12 mouse cellular contexts compared by ENCODE assay signal in genomic region chr2:134946911-134947310, GRCm38 (mm10).
DNase-seq lines count a peak whose midpoint lies in the region; ATAC-seq and TF ChIP-seq lines count a peak whose summit lies in the region.
"Had no signal": no experiment of that assay in that cellular context is flagged by ENCODE, and none has a peak within 500 bp of the region (broad histone marks: within the 10 kb centered on the region; RNA-seq: fewer than 3 reads in every experiment).

No protein-coding gene starts in this region.

- no peak overlapping the region for H3K27ac ChIP-seq in midbrain, embryonic 11.5 days (ENCODE audit: low read depth, low read length)
- no peak overlapping the region for H3K27ac ChIP-seq in midbrain, postnatal 0 days (ENCODE audit: low read depth, low read length)
- no peak overlapping the region for H3K27ac ChIP-seq in kidney, embryonic 14.5 days (ENCODE audit: low read depth, low read length)
- H3K27ac ChIP-seq in hindbrain, embryonic 11.5 days (ENCODE audit: low read depth, low read length) = no peak overlapping the region
- H3K27ac ChIP-seq: heart, embryonic 15.5 days; liver, embryonic 14.5 days had no signal

- H3K9ac ChIP-seq in midbrain, embryonic 11.5 days (ENCODE audit: low read length) = no peak overlapping the region
- H3K9ac ChIP-seq in midbrain, postnatal 0 days (replicated peaks; ENCODE audit: low read length, poor library complexity, severe bottlenecking) = no peak overlapping the region
- H3K9ac ChIP-seq in kidney, embryonic 14.5 days (ENCODE audit: low read depth, low read length) = no peak overlapping the region
- H3K9ac ChIP-seq in hindbrain, embryonic 11.5 days (ENCODE audit: low read depth, low read length) = no peak overlapping the region
- H3K9ac ChIP-seq: heart, embryonic 15.5 days; liver, embryonic 14.5 days had no signal

- H3K27me3 ChIP-seq in midbrain, embryonic 11.5 days (ENCODE audit: control insufficient read depth, insufficient read depth, low read length) = no peaks in the 10 kb centered on the region
- H3K27me3 ChIP-seq in midbrain, postnatal 0 days (ENCODE audit: insufficient read depth, low read length) = no peaks in the 10 kb centered on the region
- no peaks in the 10 kb centered on the region for H3K27me3 ChIP-seq in kidney, embryonic 14.5 days (ENCODE audit: control insufficient read depth, insufficient read depth, low read length)
- H3K27me3 ChIP-seq in hindbrain, embryonic 11.5 days (ENCODE audit: control insufficient read depth, insufficient read depth, low read length) = no peaks in the 10 kb centered on the region
- H3K27me3 ChIP-seq: heart, embryonic 15.5 days had no signal

- no peak overlapping the region for H3K4me3 ChIP-seq in midbrain, embryonic 11.5 days (ENCODE audit: low read depth, low read length)
- H3K4me3 ChIP-seq in midbrain, postnatal 0 days (ENCODE audit: low read depth, low read length) = no peak overlapping the region
- H3K4me3 ChIP-seq in kidney, embryonic 14.5 days (ENCODE audit: low read length) = no peak overlapping the region
- no peak overlapping the region for H3K4me3 ChIP-seq in hindbrain, embryonic 11.5 days (ENCODE audit: low read depth, low read length)
- H3K4me3 ChIP-seq: heart, embryonic 15.5 days had no signal

- 94% methylated on average over 1 of the region's 1 CpGs for WGBS in midbrain, embryonic 11.5 days
- WGBS in midbrain, postnatal 0 days = 74% methylated on average over 1 of the region's 1 CpGs
- WGBS in kidney, embryonic 14.5 days = 58% methylated on average over 1 of the region's 1 CpGs
- 90% methylated on average over 1 of the region's 1 CpGs for WGBS in hindbrain, embryonic 11.5 days

- TF ChIP-seq CTCF in midbrain, postnatal 0 days (IDR thresholded peaks at IDR 0.05) = no peak

- H3K4me1 ChIP-seq in midbrain, embryonic 11.5 days (ENCODE audit: control insufficient read depth, insufficient read depth, low read length) = peaks cover 4% of the 10 kb centered on the region; the same call in 1 of the 2 replicates
- H3K4me1 ChIP-seq in midbrain, postnatal 0 days (ENCODE audit: insufficient read depth, low read length) = no peaks in the 10 kb centered on the region
- no peaks in the 10 kb centered on the region for H3K4me1 ChIP-seq in kidney, embryonic 14.5 days (ENCODE audit: control insufficient read depth, insufficient read depth, low read length)
- H3K4me1 ChIP-seq in hindbrain, embryonic 11.5 days (replicated peaks; ENCODE audit: control insufficient read depth, insufficient read depth, low read length) = no peaks in the 10 kb centered on the region
- H3K4me1 ChIP-seq: heart, embryonic 15.5 days had no signal

- H3K36me3 ChIP-seq in midbrain, embryonic 11.5 days (ENCODE audit: control insufficient read depth, insufficient read depth, low read length) = no peaks in the 10 kb centered on the region
- H3K36me3 ChIP-seq in midbrain, postnatal 0 days (ENCODE audit: insufficient read depth, low read length) = no peaks in the 10 kb centered on the region
- H3K36me3 ChIP-seq in kidney, embryonic 14.5 days (ENCODE audit: control insufficient read depth, insufficient read depth, low read length) = no peaks in the 10 kb centered on the region
- no peaks in the 10 kb centered on the region for H3K36me3 ChIP-seq in hindbrain, embryonic 11.5 days (ENCODE audit: control insufficient read depth, insufficient read depth, low read length)
- H3K36me3 ChIP-seq: heart, embryonic 15.5 days had no signal

- ATAC-seq in midbrain, embryonic 11.5 days (ENCODE audit: low FRiP score) = no peak
- ATAC-seq in midbrain, postnatal 0 days (ENCODE audit: low FRiP score) = no peak
- ATAC-seq in kidney, embryonic 14.5 days (ENCODE audit: low FRiP score, low TSS enrichment) = peak; percentile 64; the same call in 1 of the 2 replicates
- no peak for ATAC-seq in hindbrain, embryonic 11.5 days (ENCODE audit: low FRiP score)

- H3K4me2 ChIP-seq in midbrain, embryonic 11.5 days = no peak overlapping the region
- H3K4me2 ChIP-seq in midbrain, postnatal 0 days (ENCODE audit: low read depth, low read length, poor library complexity, severe bottlenecking) = no peak overlapping the region
- no peak overlapping the region for H3K4me2 ChIP-seq in kidney, embryonic 14.5 days (replicated peaks; ENCODE audit: low read depth, low read length)
- H3K4me2 ChIP-seq in hindbrain, embryonic 11.5 days (replicated peaks; ENCODE audit: low read depth, low read length) = no peak overlapping the region
- H3K4me2 ChIP-seq: heart, embryonic 15.5 days had no signal

- peak; percentile 2 for DNase-seq in midbrain, embryonic 11.5 days (ENCODE audit: low spot score, missing footprints)
- DNase-seq in midbrain, postnatal 0 days (ENCODE audit: low spot score) = no peak
- DNase-seq in adrenal gland, postnatal 14 days = peak; percentile 91
- peak; percentile 64 for DNase-seq in lung, postnatal 36 days
- DNase-seq in thymus, postnatal 0 days (ENCODE audit: low spot score) = no peak
- DNase-seq in hindbrain, embryonic 11.5 days (ENCODE audit: low spot score) = no peak
- DNase-seq in cerebellum, postnatal 25 days = no peak
- DNase-seq: right cerebral cortex, postnatal 25 days; thymus, postnatal 36 days had no signal

- no peaks in the 10 kb centered on the region for H3K9me3 ChIP-seq in midbrain, embryonic 11.5 days (ENCODE audit: control insufficient read depth, low read length)
- no peaks in the 10 kb centered on the region for H3K9me3 ChIP-seq in midbrain, postnatal 0 days (ENCODE audit: low read length)
- H3K9me3 ChIP-seq in kidney, embryonic 14.5 days (ENCODE audit: control insufficient read depth, low read length) = no peaks in the 10 kb centered on the region
- no peaks in the 10 kb centered on the region for H3K9me3 ChIP-seq in hindbrain, embryonic 11.5 days (ENCODE audit: control insufficient read depth, low read length)
- H3K9me3 ChIP-seq: heart, embryonic 15.5 days had no signal

Comparison
In these comparisons a context has a peak if more than half of its experiments do, and no peak if none do; other contexts are left out.
1. DNase-seq: peak in midbrain, embryonic 11.5 days (single experiment), adrenal gland, postnatal 14 days (single experiment) and lung, postnatal 36 days (single experiment); none in midbrain, postnatal 0 days (single experiment), thymus, postnatal 0 days (single experiment), hindbrain, embryonic 11.5 days (single experiment) and cerebellum, postnatal 25 days (0 of 2).